Mouse (Mus musculus) liver, embryonic 16.5 days (tissue): ENCODE data around the gene Negr1. TPM values are rescaled to one million over a fixed set of nuclear protein-coding genes. Genes with fewer than 3 reads are reported as not detected.

ENCODE experiments used
- ATAC-seq: fragments of 200-750 bp; cut with Nextera tagmentation; 2 replicates; pipeline ENCODE4 v1.8.0; 2017; ENCODE audit warnings: low read depth, mild to moderate bottlenecking, moderate number of reproducible peaks, moderate library complexity
- H3K27ac ChIP-seq: fragments of 300-500 bp; sonication (generic); 2 replicates; pipeline ENCODE4 v1.5.1; 2014; ENCODE audit warnings: mild to moderate bottlenecking, low read length
- H3K27me3 ChIP-seq: fragments of 300-500 bp; sonication (generic); 2 replicates; pipeline ENCODE4 v1.6.1; 2014; ENCODE audit warnings: low read depth, low read length, mixed read lengths; ENCODE audit not compliant: control insufficient read depth, insufficient read depth
- H3K36me3 ChIP-seq: fragments of 300-500 bp; sonication (generic); 2 replicates; pipeline ENCODE4 v1.6.1; 2014; ENCODE audit warnings: mild to moderate bottlenecking; ENCODE audit not compliant: control insufficient read depth, insufficient read depth
- H3K4me1 ChIP-seq: fragments of 300-500 bp; sonication (generic); 2 replicates; pipeline ENCODE4 v1.6.1; 2014; ENCODE audit warnings: low read depth, low read length, mixed read lengths; ENCODE audit not compliant: control insufficient read depth
- H3K4me2 ChIP-seq: fragments of 300-500 bp; sonication (generic); 2 replicates; pipeline ENCODE4 v1.6.1; 2014; ENCODE audit warnings: low read depth, low read length, mixed read lengths
- H3K4me3 ChIP-seq: fragments of 300-500 bp; sonication (generic); 2 replicates; pipeline ENCODE4 v1.5.1; 2014; ENCODE audit warnings: low read depth, mild to moderate bottlenecking, low read length
- H3K9ac ChIP-seq: fragments of 300-500 bp; sonication (generic); 2 replicates; pipeline ENCODE4 v1.6.1; 2014; ENCODE audit warnings: low read depth, low read length
- H3K9me3 ChIP-seq: fragments of 300-500 bp; sonication (generic); replicated peaks from 2 replicates; pipeline ENCODE4 v1.6.1; 2016; ENCODE audit warnings: low read length; ENCODE audit not compliant: control insufficient read depth
- WGBS: fragments of 180-500 bp; shearing (Covaris S2); extraction: QIAGEN DNeasy Blood & Tissue Kit; methylation state at CpG from one replicate; pipeline ENCODE4 v1.1.7; 2014; ENCODE audit not compliant: insufficient replicate concordance; 5-methylcytosine and 5-hydroxymethylcytosine counted together
- polyA plus RNA-seq: library from polyadenylated mRNA; unstranded; fragments of >200 nt; fragmentation: Nextera tagmentation; extraction: Ambion mirVana; gene quantifications from 2 replicates; pipeline ENCODE4 v1.2.1, GENCODE M21; 2015

Negr1 gene
- polyA plus RNA-seq, 1 experiment from 2014 or later, result 0.04 TPM

GRCm38 (mm10) chr3:156870239-156870921 is 308.8 kb downstream of the Negr1 start:
- no peak overlapping the region for H3K27ac ChIP-seq
- no peak overlapping the region for H3K4me2 ChIP-seq
- 58% methylated on average over 3 of the region's 3 CpGs for WGBS
- no peak overlapping the region for H3K4me3 ChIP-seq
- ATAC-seq, result no peak
- H3K36me3 ChIP-seq, result no peaks in the 10 kb centered on the region
- H3K9ac ChIP-seq, result no peak overlapping the region
- no peaks in the 10 kb centered on the region for H3K4me1 ChIP-seq
- no peaks in the 10 kb centered on the region for H3K27me3 ChIP-seq
- H3K9me3 ChIP-seq, result no peaks in the 10 kb centered on the region

GRCm38 (mm10) chr3:156870922-156871257 is 309.3 kb downstream of the Negr1 start:
- Histone ChIP-seq H3K9me3 (no peaks in the 10 kb centered on the region), H3K27me3 (no peaks in the 10 kb centered on the region), H3K9ac (no peak overlapping the region), H3K36me3 (no peaks in the 10 kb centered on the region), H3K4me1 (no peaks in the 10 kb centered on the region), H3K4me2 (no peak overlapping the region), H3K4me3 (no peak overlapping the region), H3K27ac (no peak overlapping the region)
- ATAC-seq, result no peak
- 64% methylated on average over 2 of the region's 2 CpGs for WGBS

- H3K9me3 ChIP-seq, result no peaks in the 10 kb centered on the region
- WGBS, result 50% methylated on average over 6 of the region's 6 CpGs
- no peaks in the 10 kb centered on the region for H3K36me3 ChIP-seq
- no peaks in the 10 kb centered on the region for H3K4me1 ChIP-seq
- H3K9ac ChIP-seq, result no peak overlapping the region
- no peak for ATAC-seq
- H3K4me3 ChIP-seq, result no peak overlapping the region
- H3K27ac ChIP-seq, result no peak overlapping the region
- H3K27me3 ChIP-seq, result no peaks in the 10 kb centered on the region
- no peak overlapping the region for H3K4me2 ChIP-seq
Measured at GRCm38 (mm10) chr3:156871641-156872196, 310.1 kb downstream of the Negr1 start.

GRCm38 (mm10) chr3:156876551-156876950 is 315.0 kb downstream of the Negr1 start:
- H3K9ac ChIP-seq, result no peak overlapping the region
- WGBS, result 56% methylated on average over 1 of the region's 1 CpGs
- no peaks in the 10 kb centered on the region for H3K9me3 ChIP-seq
- no peak overlapping the region for H3K27ac ChIP-seq
- H3K36me3 ChIP-seq, result no peaks in the 10 kb centered on the region
- ATAC-seq, result no peak
- no peak overlapping the region for H3K4me2 ChIP-seq
- H3K27me3 ChIP-seq, result no peaks in the 10 kb centered on the region
- H3K4me3 ChIP-seq, result no peak overlapping the region
- no peaks in the 10 kb centered on the region for H3K4me1 ChIP-seq

GRCm38 (mm10) chr3:156882129-156882528 is 320.5 kb downstream of the Negr1 start:
- no peak overlapping the region for H3K9ac ChIP-seq
- no peaks in the 10 kb centered on the region for H3K36me3 ChIP-seq
- WGBS, result 55% methylated on average over 3 of the region's 3 CpGs
- ATAC-seq, result no peak
- no peak overlapping the region for H3K27ac ChIP-seq
- H3K4me2 ChIP-seq, result no peak overlapping the region
- H3K9me3 ChIP-seq, result no peaks in the 10 kb centered on the region
- no peak overlapping the region for H3K4me3 ChIP-seq
- no peaks in the 10 kb centered on the region for H3K4me1 ChIP-seq
- no peaks in the 10 kb centered on the region for H3K27me3 ChIP-seq

- no peak for ATAC-seq
- no peak overlapping the region for H3K4me3 ChIP-seq
- no peaks in the 10 kb centered on the region for H3K27me3 ChIP-seq
- no peak overlapping the region for H3K9ac ChIP-seq
- H3K27ac ChIP-seq, result no peak overlapping the region
- H3K4me1 ChIP-seq, result no peaks in the 10 kb centered on the region
- no peaks in the 10 kb centered on the region for H3K36me3 ChIP-seq
- 53% methylated on average over 1 of the region's 1 CpGs for WGBS
- H3K4me2 ChIP-seq, result no peak overlapping the region
- no peaks in the 10 kb centered on the region for H3K9me3 ChIP-seq
Measured at GRCm38 (mm10) chr3:156883873-156884272, 322.3 kb downstream of the Negr1 start.

- H3K9me3 ChIP-seq, result no peaks in the 10 kb centered on the region
- H3K4me2 ChIP-seq, result no peak overlapping the region
- H3K4me1 ChIP-seq, result no peaks in the 10 kb centered on the region
- no peaks in the 10 kb centered on the region for H3K27me3 ChIP-seq
- ATAC-seq, result no peak
- 67% methylated on average over 1 of the region's 1 CpGs for WGBS
- H3K9ac ChIP-seq, result no peak overlapping the region
- no peak overlapping the region for H3K4me3 ChIP-seq
- no peak overlapping the region for H3K27ac ChIP-seq
- no peaks in the 10 kb centered on the region for H3K36me3 ChIP-seq
Measured at GRCm38 (mm10) chr3:156885689-156886088, 324.1 kb downstream of the Negr1 start.

GRCm38 (mm10) chr3:156886915-156887314 is 325.3 kb downstream of the Negr1 start:
- ATAC-seq, result no peak
- H3K4me2 ChIP-seq, result no peak overlapping the region
- no peaks in the 10 kb centered on the region for H3K9me3 ChIP-seq
- no peaks in the 10 kb centered on the region for H3K4me1 ChIP-seq
- no peaks in the 10 kb centered on the region for H3K36me3 ChIP-seq
- no peak overlapping the region for H3K27ac ChIP-seq
- H3K4me3 ChIP-seq, result no peak overlapping the region
- WGBS, result 65% methylated on average over 3 of the region's 3 CpGs
- no peak overlapping the region for H3K9ac ChIP-seq
- H3K27me3 ChIP-seq, result no peaks in the 10 kb centered on the region

GRCm38 (mm10) chr3:156890986-156891385 is 329.4 kb downstream of the Negr1 start:
- ATAC-seq, result no peak

More at GRCm38 (mm10) chr3:156890986-156891385, 329.4 kb downstream of the Negr1 start:
- 51% methylated on average over 4 of the region's 4 CpGs for WGBS
- H3K36me3 ChIP-seq, result no peaks in the 10 kb centered on the region
- H3K9me3 ChIP-seq, result no peaks in the 10 kb centered on the region
- H3K4me1 ChIP-seq, result no peaks in the 10 kb centered on the region
- H3K27me3 ChIP-seq, result no peaks in the 10 kb centered on the region
- no peak overlapping the region for H3K9ac ChIP-seq
- H3K27ac ChIP-seq, result no peak overlapping the region
- H3K4me2 ChIP-seq, result no peak overlapping the region
- H3K4me3 ChIP-seq, result no peak overlapping the region
